Mouse (Mus musculus): ENCODE measurements at regions not wholly inside any gene's neighbourhood (a gene's known extent, or its start where the extent isn't known, plus 50 kb on each side); places are given as distances from the start of the nearest gene placed in this dataset.

DNA sequence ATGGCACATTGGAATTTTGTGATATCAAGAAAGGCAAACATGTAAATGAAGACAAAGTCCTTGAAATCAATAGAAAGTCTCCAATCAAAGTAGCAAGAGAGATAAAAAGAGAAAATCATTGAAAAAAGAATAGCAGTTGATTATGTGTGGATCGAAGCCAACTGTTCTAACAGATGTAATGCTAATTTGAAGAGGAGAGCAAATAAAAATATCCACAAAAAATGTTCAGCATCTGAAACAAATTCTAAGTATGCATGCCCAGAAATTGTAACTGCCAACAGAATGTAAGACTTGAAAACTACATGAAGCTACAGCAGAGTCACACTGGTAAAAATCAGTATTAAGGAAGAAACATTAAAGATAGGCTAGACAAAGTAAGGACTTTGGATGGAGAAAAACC is 587.2 kb upstream of the Galntl6 start:
- intact Hi-C loops (cut with DNase I) = no loop called here
- DNase-seq (ENCODE audit: low spot score in 2 of 2) = peak in 1 of 2 experiments; percentile 23

DNA sequence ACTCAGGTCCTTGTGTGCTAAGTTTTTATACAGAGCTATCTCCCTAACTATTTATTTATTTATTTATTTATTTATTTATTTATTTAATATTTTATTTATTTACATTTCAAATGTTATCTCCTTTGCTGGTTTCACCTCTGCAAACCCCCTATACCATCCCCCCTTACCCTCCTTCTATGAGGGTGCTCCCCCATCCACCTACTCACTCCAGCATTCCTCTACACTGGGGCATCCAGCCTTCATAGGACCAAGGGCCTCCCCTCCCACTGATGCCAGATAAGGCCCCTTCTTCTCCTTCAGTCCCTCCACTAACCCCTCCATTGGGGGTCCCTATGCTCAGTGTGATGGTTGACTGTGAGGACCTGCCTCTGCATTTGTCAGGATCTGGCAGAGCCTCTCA is 579.0 kb upstream of the Galntl6 start:
- no peak for DNase-seq (ENCODE audit: low spot score in 2 of 2)
- intact Hi-C loops (cut with DNase I) = no loop called here

DNA sequence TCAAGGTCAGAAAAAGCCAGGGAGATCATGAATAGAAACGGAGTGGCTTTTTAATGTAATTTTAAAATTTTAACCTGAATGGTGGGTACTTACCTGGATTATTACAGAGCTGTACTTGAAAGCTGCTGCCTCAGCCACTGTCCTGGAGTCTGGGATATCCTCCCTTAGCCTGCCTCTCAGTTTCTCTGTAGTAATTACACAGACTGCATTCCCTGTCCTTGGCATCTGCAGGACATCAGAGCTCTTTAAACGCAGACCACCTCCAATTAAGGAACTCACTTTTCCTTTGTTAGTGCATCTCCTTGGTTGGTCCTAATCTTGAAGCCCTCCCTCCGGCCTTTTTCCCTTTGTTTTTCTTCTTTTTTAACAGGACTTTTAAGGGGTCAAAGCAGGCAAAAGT is 565.8 kb upstream of the Galntl6 start:
- no peak for DNase-seq (ENCODE audit: low spot score in 2 of 2)
- intact Hi-C loops (cut with DNase I) = no loop called here

DNA sequence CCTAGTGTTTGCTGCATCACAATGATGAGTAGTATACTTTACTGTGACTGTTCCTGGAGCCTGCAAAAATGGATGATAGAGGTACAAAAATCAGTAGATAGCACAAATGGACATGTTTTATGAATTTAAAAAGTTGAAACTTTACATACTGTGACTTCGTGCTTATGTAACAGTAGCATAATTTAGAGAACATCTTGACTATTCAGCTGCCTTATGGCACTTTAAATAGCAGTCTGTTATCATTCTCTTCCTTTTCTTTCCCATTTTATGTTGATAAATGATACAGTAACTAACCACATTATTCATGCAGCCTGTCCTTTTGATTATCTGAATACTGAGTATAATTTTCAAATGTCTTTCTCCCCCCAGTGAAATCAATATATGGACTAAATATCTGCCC is 561.8 kb upstream of the Galntl6 start:
- DNase-seq (ENCODE audit: low spot score in 2 of 2) = peak in 1 of 2 experiments; percentile 24
- intact Hi-C loops (cut with DNase I) = no loop called here

DNA sequence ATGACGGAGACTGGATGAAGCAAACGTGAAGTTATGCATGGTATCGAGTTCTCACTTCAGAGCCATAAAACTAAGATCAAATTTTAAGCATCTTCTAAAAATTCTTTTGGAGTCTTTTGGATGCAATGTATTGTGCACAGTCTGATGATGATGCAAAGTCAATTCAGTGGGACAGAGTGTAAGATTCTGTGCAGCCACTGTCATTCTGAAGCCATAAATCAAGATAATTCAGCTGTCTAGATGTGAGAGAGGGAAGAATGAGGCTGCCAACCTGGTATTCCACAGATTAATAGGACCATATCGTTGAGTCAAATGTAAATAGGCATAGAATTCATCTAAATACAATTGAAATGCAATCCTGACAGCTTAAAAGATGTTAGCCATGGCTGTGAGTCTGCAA is 536.2 kb upstream of the Galntl6 start:
- intact Hi-C loops (cut with DNase I) = no loop called here
- no peak for DNase-seq (ENCODE audit: low spot score in 2 of 2)

DNA sequence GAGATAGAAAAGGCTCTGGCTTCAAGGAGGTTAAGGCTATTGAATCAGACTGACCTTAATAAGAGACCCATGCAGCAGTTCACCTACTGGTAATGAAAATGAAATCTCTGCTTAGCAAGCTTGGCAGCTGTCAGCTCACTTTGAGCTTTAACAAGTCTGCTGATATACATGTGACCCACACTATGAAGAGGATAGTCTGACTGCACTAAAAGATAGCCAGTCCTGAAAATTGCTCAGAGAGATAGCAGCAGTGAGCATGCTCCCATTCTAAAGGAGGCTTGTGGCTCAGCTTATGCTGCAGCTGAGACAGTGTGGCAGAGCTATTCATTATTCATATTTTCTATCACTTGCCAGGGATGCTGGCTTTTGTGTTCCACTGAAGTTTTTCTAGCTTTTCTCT is 491.2 kb upstream of the Galntl6 start:
- intact Hi-C loops (cut with DNase I) = no loop called here
- no peak for DNase-seq (ENCODE audit: low spot score in 2 of 2)

DNA sequence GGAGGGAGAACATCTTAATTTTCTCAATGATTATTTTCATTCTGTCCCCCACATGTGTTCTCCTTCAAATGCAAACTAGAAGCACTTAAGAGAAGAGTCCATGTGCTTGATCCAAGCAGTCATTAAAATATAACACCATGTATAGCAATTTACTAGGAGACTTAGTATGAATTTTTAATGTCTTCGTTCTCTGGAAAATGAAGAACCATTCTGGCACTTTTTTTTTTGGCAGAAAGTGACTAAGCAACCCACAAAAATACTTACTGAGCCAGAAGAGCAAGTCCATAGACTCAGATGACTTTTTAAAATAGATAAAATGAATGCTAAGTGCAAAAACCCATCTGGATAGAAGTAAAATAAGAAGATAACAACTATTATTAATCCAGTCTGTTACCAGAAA is 477.3 kb upstream of the Galntl6 start:
- intact Hi-C loops (cut with DNase I) = no loop called here
- peak in 1 of 2 experiments; percentile 40 for DNase-seq (ENCODE audit: low spot score in 2 of 2)

DNA sequence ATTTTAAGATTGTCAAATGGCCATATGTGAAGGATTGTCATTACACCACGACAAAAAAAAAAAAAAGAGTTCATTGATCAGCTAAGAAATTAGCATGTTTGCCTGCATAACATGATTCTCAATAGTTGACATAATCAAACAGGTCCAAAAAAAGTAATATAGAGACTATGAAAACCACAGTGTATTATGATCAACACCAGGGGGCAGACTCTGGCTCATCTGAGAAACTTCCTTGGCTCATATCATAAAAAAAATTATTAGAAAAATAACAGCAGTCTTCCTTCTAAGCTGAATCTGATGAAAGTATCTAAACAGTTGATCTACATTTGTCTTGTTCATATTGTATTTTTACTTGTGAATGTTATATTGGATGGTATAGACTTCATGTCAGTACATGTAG is 472.3 kb upstream of the Galntl6 start:
- intact Hi-C loops (cut with DNase I) = no loop called here
- no peak for DNase-seq (ENCODE audit: low spot score in 2 of 2)

DNA sequence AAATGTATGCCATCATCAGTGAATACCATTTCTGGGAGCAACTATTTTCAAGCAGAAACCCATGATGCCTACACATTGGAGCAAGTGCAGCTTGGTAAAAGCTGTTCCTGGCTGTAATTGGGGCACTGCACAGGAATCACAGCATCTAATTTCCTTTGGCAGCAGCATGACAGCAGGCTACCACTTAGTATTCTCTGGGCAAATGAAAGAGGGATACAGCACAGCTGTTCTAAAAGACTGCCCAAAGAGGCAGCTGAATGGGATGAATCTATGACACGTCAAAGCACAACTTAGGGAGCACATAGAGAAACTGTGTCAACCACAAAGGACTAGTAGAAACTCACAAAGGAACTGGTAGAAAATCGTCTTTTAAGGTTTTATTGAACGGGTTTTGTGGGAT is 440.5 kb upstream of the Galntl6 start:
- intact Hi-C loops (cut with DNase I) = no loop called here
- peak in 1 of 2 experiments; percentile 58 for DNase-seq (ENCODE audit: low spot score in 2 of 2)

DNA sequence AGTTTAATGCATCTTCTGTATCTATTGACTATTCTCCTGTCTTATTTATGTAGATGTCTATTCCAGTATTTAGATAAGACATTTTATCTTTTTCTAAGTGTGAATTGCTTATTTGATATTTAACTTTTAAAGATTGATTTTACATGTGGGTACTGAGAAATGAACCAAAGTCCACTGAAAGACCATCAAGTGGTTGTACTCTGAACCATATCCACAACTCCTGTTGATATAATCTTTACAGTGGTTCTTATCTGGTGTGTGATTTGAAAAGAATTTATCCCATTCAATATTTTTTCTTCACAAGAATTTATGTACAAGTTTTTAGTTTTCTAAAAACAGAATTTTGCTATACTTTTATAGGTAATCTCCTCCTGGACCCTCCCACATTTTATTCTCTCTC is 422.6 kb upstream of the Galntl6 start:
- intact Hi-C loops (cut with DNase I) = no loop called here
- DNase-seq (ENCODE audit: low spot score in 2 of 2) = no peak
